Mouse (Mus musculus): Measurements from ENCODE around the gene Sirt1. TPM values are rescaled to one million over a fixed set of nuclear protein-coding genes. Genes with fewer than 3 reads are reported as not detected.

Gene Sirt1
- total RNA-seq, 2 experiments from 2014 or later = 12.7 to 15.3 TPM

- DNase-seq (ENCODE audit: low spot score in 2 of 2) = peak; percentile 19 to 45
These were observed 43.3 kb downstream of the Sirt1 start for GRCm38 (mm10) chr10:63337951-63338836.

- no peak for DNase-seq (ENCODE audit: low spot score in 2 of 2)
These were observed 44.2 kb downstream of the Sirt1 start for GRCm38 (mm10) chr10:63337326-63337725.

GRCm38 (mm10) chr10:63336901-63337300 is 44.6 kb downstream of the Sirt1 start:
- DNase-seq (ENCODE audit: low spot score in 2 of 2) = no peak

- DNase-seq (ENCODE audit: low spot score in 2 of 2) = no peak
These were observed 54.4 kb downstream of the Sirt1 start for GRCm38 (mm10) chr10:63327091-63327490.

- no peak for DNase-seq (ENCODE audit: low spot score in 2 of 2)
These were observed 67.8 kb downstream of the Sirt1 start for GRCm38 (mm10) chr10:63313726-63314125.

- peak; percentile 59 to 91 for DNase-seq (ENCODE audit: low spot score in 2 of 2)
These were observed 72.7 kb downstream of the Sirt1 start for GRCm38 (mm10) chr10:63308582-63309366.

GRCm38 (mm10) chr10:63302356-63302755 is 79.1 kb downstream of the Sirt1 start:
- no peak for DNase-seq (ENCODE audit: low spot score in 2 of 2)

GRCm38 (mm10) chr10:63282846-63283245 is 98.7 kb downstream of the Sirt1 start:
- no peak for DNase-seq (ENCODE audit: low spot score in 2 of 2)

- DNase-seq (ENCODE audit: low spot score in 2 of 2) = no peak
These were observed 99.1 kb downstream of the Sirt1 start for GRCm38 (mm10) chr10:63282417-63282816.

GRCm38 (mm10) chr10:63279851-63280250 is 101.7 kb downstream of the Sirt1 start:
- no peak for DNase-seq (ENCODE audit: low spot score in 2 of 2)

- DNase-seq (ENCODE audit: low spot score in 2 of 2) = no peak
These were observed 104.5 kb downstream of the Sirt1 start for GRCm38 (mm10) chr10:63277010-63277409.

- DNase-seq (ENCODE audit: low spot score in 2 of 2) = no peak
These were observed 108.6 kb downstream of the Sirt1 start for GRCm38 (mm10) chr10:63272868-63273267.

- no peak for DNase-seq (ENCODE audit: low spot score in 2 of 2)
These were observed 109.1 kb downstream of the Sirt1 start for GRCm38 (mm10) chr10:63272401-63272800.

Other genes with a start within 250 kb of the Sirt1 start
- gene Mypn, start 177.8 kb downstream of the Sirt1 start, total RNA-seq (2021) = 1 to 10 TPM; 1.7 to 2.4 TPM
- gene Herc4, start 137.9 kb downstream of the Sirt1 start, total RNA-seq (2021) = 10 to 100 TPM; 31.7 to 36.1 TPM
- 10 to 100 TPM; 20.8 to 23.4 TPM for gene Dnajc12, start 739 bp upstream of the Sirt1 start, total RNA-seq (2021)
- not detected for gene Gm7075, start 40.1 kb upstream of the Sirt1 start, total RNA-seq (2021)
- gene Ctnna3, start 48.4 kb upstream of the Sirt1 start, total RNA-seq (2021) = 1 to 10 TPM; 1.4 to 2.6 TPM